ENCODE assay signal across 1 mouse cellular context in genomic region chr2:69821711-69822110, GRCm38 (mm10).
A peak's percentile ranks its signal among the peaks of the same experiment; 100 is the strongest.
TF ChIP-seq lines count a peak whose summit lies in the region.

Gene Klhl23, plus strand, starts transcription at chr2:69821944.

TF ChIP-seq in MEL, 35 proteins besides CTCF, POLR2A, EP300 and RAD21 (continued from another document):
- TF ChIP-seq GATA1 (IDR thresholded peaks at IDR 0.05; ENCODE audit: low read depth, low read length): peak; percentile 38
- no peak for TF ChIP-seq ZKSCAN1 (IDR thresholded peaks at IDR 0.05; ENCODE audit: low read depth, low read length)
- TF ChIP-seq BHLHE40 (IDR thresholded peaks at IDR 0.05; ENCODE audit: borderline replicate concordance, low read depth, low read length): no peak
- TF ChIP-seq RCOR1 (IDR thresholded peaks at IDR 0.05; ENCODE audit: low read depth, low read length): no peak
- no peak for TF ChIP-seq POLR2AphosphoS5 (IDR thresholded peaks at IDR 0.05; ENCODE audit: borderline replicate concordance, low read depth, low read length)
- TF ChIP-seq USF1 (IDR thresholded peaks at IDR 0.05; ENCODE audit: low read depth, low read length): no peak
- no peak for TF ChIP-seq NRF1 (IDR thresholded peaks at IDR 0.05; ENCODE audit: insufficient read depth, low read depth, low read length, poor library complexity, severe bottlenecking)
- TF ChIP-seq MAFK (IDR thresholded peaks at IDR 0.05; ENCODE audit: borderline replicate concordance, low read depth, low read length): no peak
- peak; percentile 78 for TF ChIP-seq NELFE (IDR thresholded peaks at IDR 0.05; ENCODE audit: low read depth, low read length)
- no peak for TF ChIP-seq ZC3H11A (IDR thresholded peaks at IDR 0.05; ENCODE audit: low read depth, low read length)
- no peak for TF ChIP-seq MAX (IDR thresholded peaks at IDR 0.05; ENCODE audit: low read length)
- peak; percentile 60; the same call in 1 of the 2 replicates for TF ChIP-seq POLR2AphosphoS2 (IDR thresholded peaks at IDR 0.05; ENCODE audit: low read length)
- TF ChIP-seq ELF1 (IDR thresholded peaks at IDR 0.05; ENCODE audit: low read depth, low read length): peak; percentile 82
- TF ChIP-seq MXI1 (IDR thresholded peaks at IDR 0.05; ENCODE audit: low read depth, low read length): no peak; the same call in 1 of the 2 replicates
- no peak for TF ChIP-seq E2F4 (IDR thresholded peaks at IDR 0.05; ENCODE audit: borderline replicate concordance, low read depth, low read length)
- no peak for TF ChIP-seq UBTF (IDR thresholded peaks at IDR 0.05; ENCODE audit: borderline replicate concordance, insufficient read depth, low read depth, low read length)
- TF ChIP-seq MYC (IDR thresholded peaks at IDR 0.05; ENCODE audit: low read depth, low read length): no peak
- peak; percentile 23; the same call in 1 of the 2 replicates for TF ChIP-seq MYB (IDR thresholded peaks at IDR 0.05; ENCODE audit: low read depth, low read length)
- no peak for TF ChIP-seq SMC3 (IDR thresholded peaks at IDR 0.05; ENCODE audit: low read depth, low read length)
- TF ChIP-seq TAL1 (IDR thresholded peaks at IDR 0.05; ENCODE audit: low read length): no peak
- TF ChIP-seq USF2 (IDR thresholded peaks at IDR 0.05; ENCODE audit: borderline replicate concordance in 1 of 2, insufficient read depth in 1 of 2, low read depth in 1 of 2, low read length in 2 of 2): no peak
- TF ChIP-seq GABPA (IDR thresholded peaks at IDR 0.05; ENCODE audit: low read depth, low read length): no peak
- TF ChIP-seq TCF12 (IDR thresholded peaks at IDR 0.05; ENCODE audit: low read depth, low read length): peak; percentile 49
- peak; percentile 49; the same call in 1 of the 2 replicates for TF ChIP-seq ETS1 (IDR thresholded peaks at IDR 0.05; ENCODE audit: low read depth, low read length)
- peak; percentile 66 for TF ChIP-seq ZMIZ1 (IDR thresholded peaks at IDR 0.05; ENCODE audit: low read depth, low read length)
